Mouse (Mus musculus) duodenum, adult 2 months (tissue): ENCODE measurements around the gene Cenpf. TPM values are rescaled to one million over a fixed set of nuclear protein-coding genes. Genes with fewer than 3 reads are reported as not detected.

ENCODE experiments used
- polyA plus RNA-seq: library from polyadenylated mRNA; depleted of rRNA; stranded (reverse); fragments of >200 nt; gene quantifications from 2 replicates; pipeline ENCODE4 v1.2.3, GENCODE M21; 2012; ENCODE audit warnings: low replicate concordance; rRNA removed

The Cenpf gene
- 1.2 and 1.3 TPM in 2 replicates for polyA plus RNA-seq

GRCm38 (mm10) chr1:189687654-189688387, at the start of gene Cenpf:
Gene Cenpf (minus strand): TSS chr1:189688086.

GRCm38 (mm10) chr1:189727884-189728783, 40.2 kb upstream of the Cenpf start, which contains the start of gene Ptpn14:
Gene Ptpn14 (plus strand): TSS chr1:189728268.

Other genes with a start within 250 kb of the Cenpf start
- gene Ptpn14, start 40.2 kb upstream of the Cenpf start, polyA plus RNA-seq: 1.0 and 3.0 TPM in 2 replicates
- gene Smyd2, start 234.3 kb upstream of the Cenpf start, polyA plus RNA-seq: 23.1 and 34.2 TPM in 2 replicates